Mouse (Mus musculus): Measurements from ENCODE around the gene Nfe2l1. TPM values are rescaled to one million over a fixed set of nuclear protein-coding genes. Genes with fewer than 3 reads are reported as not detected.
"Not testable (repeated sequence)": the region's sequence is repeated elsewhere in the genome, so short reads cannot be mapped to it uniquely, and the experiment has no call there.

Gene Nfe2l1
- polyA plus RNA-seq, 1 experiment from 2014 or later = 72.6 TPM

DNA sequence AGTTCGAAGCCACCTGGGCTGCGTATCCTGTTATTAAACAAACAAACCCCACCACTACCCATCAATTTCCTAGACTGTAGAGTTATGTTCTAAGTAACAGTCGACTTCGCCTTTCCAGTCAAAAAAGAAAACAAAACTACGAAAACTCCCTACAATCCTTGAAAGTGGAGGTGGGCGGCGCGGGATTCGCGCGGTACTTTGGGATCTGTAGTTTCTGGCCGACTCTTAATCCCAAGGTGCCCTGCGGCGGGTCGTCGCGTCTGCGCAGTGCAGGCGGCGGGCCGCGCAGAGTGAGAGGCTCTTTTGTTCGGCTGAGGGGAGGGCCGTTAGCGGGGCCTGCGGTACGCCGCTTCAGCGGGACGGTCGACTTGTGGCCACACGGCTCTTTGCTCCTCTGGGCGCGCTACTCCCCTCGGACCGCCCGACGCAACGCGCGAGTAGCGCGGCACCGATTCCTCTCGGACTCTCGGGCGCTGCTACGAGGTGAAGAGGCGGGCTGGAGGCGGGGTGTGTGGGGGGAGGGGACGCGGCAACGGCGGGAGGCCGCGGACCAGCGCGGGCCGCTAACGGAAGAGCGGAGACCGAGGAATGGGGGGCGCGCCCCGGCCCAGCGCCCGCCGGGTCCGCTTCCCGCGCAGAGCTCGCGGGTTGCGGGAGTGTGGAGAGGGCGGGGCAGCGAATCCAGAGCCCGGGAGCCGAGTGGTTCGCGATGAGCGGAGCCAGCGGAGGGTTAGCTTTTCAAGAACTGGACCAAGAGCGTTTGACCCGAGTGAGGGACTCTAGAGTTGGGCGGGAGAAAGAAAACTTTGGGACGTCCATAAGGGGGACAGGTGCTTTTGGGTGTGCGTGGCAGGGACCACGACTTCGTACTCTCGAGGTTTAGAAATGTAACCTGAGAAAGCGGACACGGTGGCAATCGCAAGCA, 40.6 kb downstream of the Nfe2l1 start, which contains the start of gene Cbx1:
Gene Cbx1, plus strand, starts transcription at position 257 of the 925 bp plus-strand sequence.
- H3K27me3 ChIP-seq = no peaks in the 10 kb centered on the region
- H3K36me3 ChIP-seq = no peaks in the 10 kb centered on the region
- peak; percentile 99 for ATAC-seq (ENCODE audit: low FRiP score)
- peak within 1 kb of the TSS; percentile 91 for H3K9ac ChIP-seq
- WGBS = 2% methylated on average over 89 of the region's 93 CpGs
- peak within 1 kb of the TSS; percentile 97 for H3K27ac ChIP-seq
- peaks cover 47% of the 10 kb centered on the region for H3K4me1 ChIP-seq (replicated peaks)
- H3K4me3 ChIP-seq = peak within 1 kb of the TSS; percentile 93
- no peaks in the 10 kb centered on the region for H3K9me3 ChIP-seq
- peak within 1 kb of the TSS; percentile 94 for H3K4me2 ChIP-seq

DNA sequence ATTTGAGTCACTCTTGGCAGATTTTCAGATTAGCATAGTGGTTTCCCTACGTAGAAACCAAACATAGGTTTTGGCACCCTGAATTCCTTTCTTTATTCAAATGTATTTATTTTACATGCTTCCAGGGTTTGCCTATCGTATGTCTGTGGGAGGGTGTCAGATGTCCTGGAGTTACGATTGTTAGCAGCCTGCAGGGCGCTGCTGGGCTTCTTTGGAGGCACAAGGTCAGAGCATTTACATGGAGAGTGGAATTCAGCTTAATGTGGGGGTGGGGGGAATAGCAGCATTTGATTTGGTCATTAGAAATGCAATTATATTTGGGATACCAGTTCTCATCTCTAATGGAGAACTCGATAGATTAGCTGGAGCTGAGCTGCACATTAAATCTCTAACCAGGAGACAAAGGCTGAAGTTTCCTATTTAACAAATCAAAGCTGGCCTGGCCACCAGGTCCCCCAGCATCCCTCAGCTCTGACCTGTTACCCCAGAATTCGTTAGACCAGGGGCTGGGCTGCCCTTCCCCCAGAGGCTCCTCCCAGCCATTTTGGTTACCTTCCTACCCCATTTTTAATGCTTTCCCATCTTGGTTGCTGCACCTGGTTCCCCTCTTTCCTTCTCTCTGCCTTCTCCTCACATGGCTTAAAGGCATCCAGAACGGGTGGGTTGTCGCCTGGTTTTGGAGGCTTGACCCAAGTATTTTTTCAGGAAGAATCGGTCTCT, 42.9 kb downstream of the Nfe2l1 start:
- Histone ChIP-seq H3K4me2 (no peak overlapping the region), H3K9me3 (no peaks in the 10 kb centered on the region), H3K36me3 (no peaks in the 10 kb centered on the region), H3K27me3 (no peaks in the 10 kb centered on the region), H3K4me1 (replicated peaks) (peaks cover 25% of the 10 kb centered on the region), H3K27ac (no peak overlapping the region), H3K4me3 (no peak overlapping the region), H3K9ac (no peak overlapping the region)
- ATAC-seq (ENCODE audit: low FRiP score) = no peak
- WGBS = 29% methylated on average over 9 of the region's 9 CpGs

DNA sequence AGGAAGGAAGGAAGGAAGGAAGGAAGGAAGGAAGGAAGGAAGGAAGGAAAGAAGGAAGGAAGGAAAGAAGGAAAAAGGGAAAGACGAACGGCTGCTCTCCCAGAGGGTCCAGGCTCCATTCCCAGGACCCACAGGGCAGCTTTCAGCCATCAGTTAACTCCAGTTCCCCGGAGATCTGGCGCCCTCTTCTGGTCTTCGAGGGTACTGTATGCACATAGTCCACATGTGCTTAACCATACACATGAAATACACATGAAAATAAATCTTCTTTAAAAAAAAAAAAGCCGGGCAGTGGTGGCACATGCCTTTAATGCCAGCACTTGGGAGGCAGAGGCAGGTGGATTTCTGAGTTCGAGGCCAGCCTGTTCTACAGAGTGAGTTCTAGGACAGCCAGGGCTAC, 44.9 kb downstream of the Nfe2l1 start:
- not testable (repeated sequence) for H3K4me2 ChIP-seq; H3K27ac ChIP-seq; H3K4me1 ChIP-seq (replicated peaks); H3K36me3 ChIP-seq; H3K4me3 ChIP-seq; H3K9ac ChIP-seq; H3K9me3 ChIP-seq; ATAC-seq (ENCODE audit: low FRiP score); H3K27me3 ChIP-seq
- WGBS = 17% methylated on average over 7 of the region's 7 CpGs

DNA sequence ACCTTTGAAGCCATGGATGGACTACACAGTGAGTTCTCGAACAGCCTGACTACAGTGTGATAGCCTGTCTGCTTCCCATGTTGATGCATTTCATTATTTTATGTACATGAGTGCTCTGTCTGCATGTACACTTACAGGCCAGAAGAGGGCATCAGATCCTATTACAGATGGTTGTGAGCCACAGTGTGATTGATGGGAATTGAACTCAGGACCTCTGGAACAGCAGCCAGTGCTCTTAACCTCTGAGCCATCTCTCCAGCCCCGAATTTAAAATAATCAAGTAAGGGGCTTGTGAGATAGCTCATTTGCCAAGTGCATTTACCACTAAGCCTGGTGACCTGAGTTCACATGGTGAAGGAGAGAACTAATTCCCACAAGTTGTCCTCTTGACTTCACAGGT, 48.3 kb downstream of the Nfe2l1 start:
- Histone ChIP-seq H3K36me3 (no peaks in the 10 kb centered on the region), H3K4me1 (replicated peaks) (peaks cover 5% of the 10 kb centered on the region), H3K27me3 (no peaks in the 10 kb centered on the region), H3K27ac (no peak overlapping the region), H3K9ac (no peak overlapping the region), H3K9me3 (no peaks in the 10 kb centered on the region), H3K4me2 (no peak overlapping the region), H3K4me3 (no peak overlapping the region)
- WGBS = 76% methylated on average over 2 of the region's 2 CpGs
- ATAC-seq (ENCODE audit: low FRiP score) = no peak

DNA sequence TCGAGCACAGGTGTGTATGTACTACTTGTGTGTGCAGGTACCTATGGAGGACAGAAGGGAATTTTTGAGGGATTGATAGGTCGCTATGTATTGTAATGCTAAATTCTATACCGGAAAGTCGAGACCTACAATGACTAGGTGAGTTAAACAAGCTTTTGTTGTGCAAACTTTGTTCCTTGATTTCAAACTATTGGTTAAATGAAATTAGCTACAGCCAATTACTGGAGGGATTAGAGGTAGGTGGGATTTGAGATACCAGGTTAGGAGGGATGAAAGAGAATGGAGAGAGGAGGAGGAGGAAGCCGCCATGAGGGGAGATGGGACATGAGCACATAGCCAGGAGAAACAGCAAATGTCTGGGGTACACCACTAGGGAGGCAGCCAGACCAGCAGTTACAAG, 49.5 kb downstream of the Nfe2l1 start:
- H3K4me3 ChIP-seq = no peak overlapping the region
- H3K9ac ChIP-seq = no peak overlapping the region
- no peaks in the 10 kb centered on the region for H3K9me3 ChIP-seq
- H3K27ac ChIP-seq = no peak overlapping the region
- no peak overlapping the region for H3K4me2 ChIP-seq
- H3K27me3 ChIP-seq = no peaks in the 10 kb centered on the region
- WGBS = 79% methylated on average over 5 of the region's 5 CpGs
- H3K36me3 ChIP-seq = no peaks in the 10 kb centered on the region
- ATAC-seq (ENCODE audit: low FRiP score) = no peak
- peaks cover 16% of the 10 kb centered on the region for H3K4me1 ChIP-seq (replicated peaks)

DNA sequence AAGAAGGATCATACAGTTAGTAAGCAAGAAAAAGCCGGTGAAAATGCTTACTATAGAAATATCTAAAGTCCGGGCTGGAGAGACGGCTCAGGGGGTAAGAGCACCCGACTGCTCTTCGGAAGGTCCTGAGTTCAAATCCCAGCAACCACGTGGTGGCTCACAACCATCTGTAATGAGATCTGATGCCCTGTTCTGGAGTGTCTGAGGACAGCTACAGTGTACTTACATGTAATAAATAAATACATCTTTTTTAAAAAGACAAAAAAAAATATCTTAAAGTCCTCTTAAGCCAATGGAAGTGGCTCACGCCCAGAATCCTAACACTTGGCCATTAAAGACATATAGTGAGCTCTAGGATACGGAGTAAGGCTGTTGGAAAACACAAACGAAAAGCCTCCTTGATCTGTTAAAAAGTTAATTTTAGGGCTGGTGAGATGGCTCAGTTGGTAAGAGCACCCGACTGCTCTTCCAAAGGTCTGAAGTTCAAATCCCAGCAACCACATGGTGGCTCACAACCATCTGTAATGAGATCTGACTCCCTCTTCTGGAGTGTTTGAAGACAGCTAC, 51.6 kb downstream of the Nfe2l1 start:
- H3K4me2 ChIP-seq = peak overlapping the region; percentile 80
- H3K36me3 ChIP-seq; H3K27me3 ChIP-seq; ATAC-seq (ENCODE audit: low FRiP score); H3K9me3 ChIP-seq: not testable (repeated sequence)
- H3K27ac ChIP-seq = peak overlapping the region; percentile 87
- H3K4me3 ChIP-seq = peak overlapping the region; percentile 71
- peaks cover 35% of the 10 kb centered on the region for H3K4me1 ChIP-seq (replicated peaks)
- 70% methylated on average over 10 of the region's 10 CpGs for WGBS
- H3K9ac ChIP-seq = peak overlapping the region; percentile 82; the same call in 1 of the 2 replicates

DNA sequence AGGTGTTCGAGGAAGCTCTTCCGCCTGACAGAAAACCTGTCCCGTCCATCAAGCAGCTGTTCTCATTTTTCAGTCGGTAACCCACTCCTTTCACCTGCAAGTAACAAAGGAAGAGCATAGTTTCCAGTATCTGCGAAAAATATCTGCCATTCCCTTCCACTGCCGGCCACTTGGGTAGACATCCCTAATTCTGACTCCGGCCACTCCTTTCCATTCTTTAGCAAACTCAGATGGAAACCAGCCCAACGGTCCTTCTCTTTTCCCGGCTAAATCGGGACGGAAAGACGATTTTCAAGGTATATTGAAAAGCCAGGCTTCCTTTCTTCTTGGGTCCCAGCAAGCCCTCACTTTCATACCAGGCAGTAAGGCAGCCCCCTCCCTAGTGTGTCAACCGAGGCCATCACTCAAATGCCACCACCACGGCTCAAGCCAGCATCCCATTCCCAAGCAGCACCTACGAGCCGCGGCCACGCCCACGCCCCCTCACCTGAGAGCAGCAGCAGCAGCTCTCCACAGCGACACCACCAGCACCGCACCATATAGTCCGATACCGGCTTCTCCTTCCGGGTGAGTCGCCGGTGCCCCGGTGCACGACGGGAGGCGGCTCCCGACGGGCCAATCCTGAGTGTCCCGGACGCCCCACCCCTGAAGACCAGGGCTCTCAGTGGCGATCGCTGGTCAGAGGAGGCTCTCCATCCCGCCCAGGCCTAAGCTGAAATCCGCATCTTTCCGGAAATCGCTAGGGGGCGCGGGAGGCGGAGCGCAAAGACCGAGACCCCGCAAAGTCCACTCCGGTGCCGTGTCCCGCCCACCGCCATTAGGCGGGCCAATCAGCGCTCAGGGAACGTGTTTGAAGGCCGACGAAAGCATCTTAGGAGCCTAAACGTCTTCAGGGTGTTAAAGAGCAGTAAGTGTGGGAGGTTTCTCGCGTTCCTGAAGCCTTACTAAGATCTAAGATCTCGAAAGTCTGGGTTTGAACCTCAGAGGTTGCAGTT, 52.5 kb downstream of the Nfe2l1 start, which contains the start of gene Snx11:
Gene Snx11, minus strand, starts transcription at position 592 of the 995 bp plus-strand sequence.
- H3K36me3 ChIP-seq = peaks cover 14% of the 10 kb centered on the region
- no peaks in the 10 kb centered on the region for H3K9me3 ChIP-seq
- H3K27ac ChIP-seq = peak within 1 kb of the TSS; percentile 87
- H3K4me1 ChIP-seq (replicated peaks) = peaks cover 37% of the 10 kb centered on the region
- ATAC-seq (ENCODE audit: low FRiP score) = peak; percentile 98
- H3K9ac ChIP-seq = peak within 1 kb of the TSS; percentile 82
- WGBS = 1% methylated on average over 59 of the region's 59 CpGs
- peak within 1 kb of the TSS; percentile 71 for H3K4me3 ChIP-seq
- no peaks in the 10 kb centered on the region for H3K27me3 ChIP-seq
- H3K4me2 ChIP-seq = peak within 1 kb of the TSS; percentile 80

DNA sequence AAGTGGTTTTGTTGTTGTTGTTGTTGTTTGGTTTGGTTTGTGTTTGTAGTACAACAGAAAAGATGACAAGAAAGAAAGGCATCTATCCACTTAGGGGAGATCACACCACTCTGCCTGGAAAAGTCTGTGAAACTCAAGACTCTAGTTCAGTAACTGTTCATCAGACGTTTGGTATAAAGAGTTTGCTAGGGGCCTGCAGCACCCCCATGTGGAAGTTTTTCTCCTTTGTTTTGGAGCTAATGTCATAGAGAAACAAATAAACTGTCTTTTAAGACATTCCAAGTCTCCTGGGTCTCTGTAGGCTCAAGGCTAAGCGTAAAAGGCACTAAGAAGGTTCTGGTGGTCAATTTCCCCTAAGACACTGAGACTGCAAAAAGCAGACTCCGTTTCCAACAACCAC, 53.7 kb downstream of the Nfe2l1 start:
- ATAC-seq (ENCODE audit: low FRiP score) = no peak
- Histone ChIP-seq H3K4me3 (peak overlapping the region; percentile 71), H3K4me1 (replicated peaks) (peaks cover 37% of the 10 kb centered on the region), H3K9me3 (no peaks in the 10 kb centered on the region), H3K4me2 (peak overlapping the region; percentile 80), H3K27ac (peak overlapping the region; percentile 87), H3K9ac (peak overlapping the region; percentile 82), H3K36me3 (peaks cover 26% of the 10 kb centered on the region), H3K27me3 (no peaks in the 10 kb centered on the region)
- WGBS = 45% methylated on average over 3 of the region's 3 CpGs

DNA sequence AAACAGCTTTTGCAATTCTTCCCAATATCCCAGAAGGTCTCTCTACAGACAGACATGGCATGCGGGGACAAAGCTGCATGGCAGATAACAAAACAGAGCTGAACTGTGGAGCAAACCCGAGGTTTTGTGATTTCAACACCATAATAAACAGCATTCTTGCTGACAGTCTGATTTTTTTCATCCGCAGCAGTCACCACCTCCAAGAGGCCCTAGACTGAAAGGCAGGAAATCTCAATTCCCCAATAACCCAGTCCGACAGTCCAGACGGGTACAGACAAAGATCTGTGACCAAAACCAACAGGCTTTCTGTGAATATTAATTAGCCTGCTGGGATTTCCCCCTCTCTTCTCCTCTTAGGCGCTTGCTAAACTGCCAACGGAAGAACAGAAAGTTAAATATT, 54.1 kb downstream of the Nfe2l1 start:
- H3K27ac ChIP-seq = peak overlapping the region; percentile 87
- no peaks in the 10 kb centered on the region for H3K27me3 ChIP-seq
- peak overlapping the region; percentile 82 for H3K9ac ChIP-seq
- WGBS = 63% methylated on average over 7 of the region's 7 CpGs
- H3K9me3 ChIP-seq = no peaks in the 10 kb centered on the region
- H3K4me1 ChIP-seq (replicated peaks) = peaks cover 37% of the 10 kb centered on the region
- peaks cover 30% of the 10 kb centered on the region for H3K36me3 ChIP-seq
- ATAC-seq (ENCODE audit: low FRiP score) = no peak
- peak overlapping the region; percentile 71 for H3K4me3 ChIP-seq
- H3K4me2 ChIP-seq = peak overlapping the region; percentile 80

DNA sequence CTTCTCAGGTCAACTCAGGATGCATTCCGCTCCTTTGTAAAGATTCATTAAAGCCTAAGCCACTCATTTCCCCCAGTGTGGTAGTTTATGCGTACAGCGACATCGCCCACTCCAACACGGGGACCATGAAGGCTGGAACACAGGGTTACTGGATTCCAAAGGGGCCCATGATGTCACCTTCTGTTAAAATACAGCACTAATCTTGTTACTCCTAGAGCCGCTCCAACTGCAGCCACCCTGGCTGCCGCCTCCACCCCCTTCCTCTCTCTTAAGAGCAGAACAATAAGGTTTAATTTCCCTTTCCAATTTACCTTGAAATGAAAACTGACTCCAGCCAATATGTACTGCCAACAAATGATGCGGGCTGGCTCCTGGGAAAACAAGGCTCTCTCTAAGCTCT, 54.7 kb downstream of the Nfe2l1 start:
- H3K9ac ChIP-seq = peak overlapping the region; percentile 82
- H3K27ac ChIP-seq = peak overlapping the region; percentile 87
- 74% methylated on average over 8 of the region's 8 CpGs for WGBS
- H3K4me3 ChIP-seq = peak overlapping the region; percentile 71
- peaks cover 37% of the 10 kb centered on the region for H3K4me1 ChIP-seq (replicated peaks)
- H3K9me3 ChIP-seq = no peaks in the 10 kb centered on the region
- H3K27me3 ChIP-seq = no peaks in the 10 kb centered on the region
- H3K36me3 ChIP-seq = peaks cover 36% of the 10 kb centered on the region
- no peak for ATAC-seq (ENCODE audit: low FRiP score)
- peak overlapping the region; percentile 80 for H3K4me2 ChIP-seq

DNA sequence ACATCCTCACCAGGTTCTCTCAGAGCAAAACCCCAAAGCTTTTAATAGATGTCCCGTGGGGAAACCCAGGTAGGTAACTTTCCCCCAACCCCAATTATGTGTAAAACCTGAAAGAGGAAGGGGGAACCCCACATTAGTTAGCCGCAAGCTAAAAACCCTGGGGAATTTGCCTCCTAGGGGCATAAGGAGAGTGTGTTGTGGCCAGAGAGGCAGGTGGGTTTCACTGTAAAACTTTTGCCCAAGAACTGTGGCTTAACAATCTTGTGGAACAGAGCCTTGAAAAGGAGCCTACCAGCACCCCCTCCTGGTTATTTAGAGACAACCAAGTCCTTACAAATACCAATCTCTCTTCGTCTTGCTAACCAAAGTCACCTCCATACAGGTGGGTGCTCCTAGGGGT, 55.2 kb downstream of the Nfe2l1 start:
- peak overlapping the region; percentile 80 for H3K4me2 ChIP-seq

More for the DNA sequence above, 55.2 kb downstream of the Nfe2l1 start:
- Histone ChIP-seq H3K27me3 (no peaks in the 10 kb centered on the region), H3K4me1 (replicated peaks) (peaks cover 37% of the 10 kb centered on the region), H3K4me3 (peak overlapping the region; percentile 71), H3K9ac (peak overlapping the region; percentile 82; the same call in 1 of the 2 replicates), H3K9me3 (no peaks in the 10 kb centered on the region), H3K36me3 (peaks cover 41% of the 10 kb centered on the region), H3K27ac (peak overlapping the region; percentile 87)
- ATAC-seq (ENCODE audit: low FRiP score) = no peak
- WGBS = 79% methylated on average over 3 of the region's 3 CpGs
